Mouse (Mus musculus) embryo, embryonic 9.5 days (tissue): Measurements from ENCODE around the gene Thnsl2.

Experiments used
- DNase-seq: peaks from one replicate; pipeline ENCODE4 v3.0.0-alpha.2; 2017; ENCODE audit errors: extremely low spot score

Thnsl2 gene

DNA sequence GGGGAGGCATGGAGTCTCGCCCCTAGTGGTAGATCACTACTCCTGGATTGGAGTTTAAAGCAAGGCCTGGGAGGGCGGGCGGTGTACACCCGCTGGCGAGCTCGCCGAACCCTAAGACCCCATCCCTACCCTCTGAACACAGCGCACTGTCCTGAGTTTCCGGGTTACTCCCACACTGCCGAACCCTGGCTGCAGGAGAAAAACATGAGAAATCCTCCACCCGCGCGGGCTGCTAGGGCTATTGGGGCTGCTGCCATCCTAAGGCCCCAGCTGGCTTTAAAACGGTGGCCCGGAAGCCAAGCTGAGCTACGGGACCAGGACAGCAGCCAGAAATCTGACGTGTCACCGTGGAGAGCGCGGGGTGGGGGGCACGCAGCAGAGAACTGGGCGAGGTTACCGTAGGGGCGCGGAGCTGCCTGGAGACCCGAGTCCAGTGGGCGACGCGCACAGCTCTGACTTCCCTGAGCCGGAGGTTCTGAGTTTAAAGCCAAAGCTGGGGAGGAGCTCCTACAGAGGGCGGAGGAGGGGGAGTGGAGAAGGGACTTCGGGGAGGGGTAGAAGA is at the start of gene Thnsl2:
Thnsl2 (minus strand) TSS at position 546 of the 562 bp plus-strand sequence.
- peak; percentile 74 for DNase-seq

DNA sequence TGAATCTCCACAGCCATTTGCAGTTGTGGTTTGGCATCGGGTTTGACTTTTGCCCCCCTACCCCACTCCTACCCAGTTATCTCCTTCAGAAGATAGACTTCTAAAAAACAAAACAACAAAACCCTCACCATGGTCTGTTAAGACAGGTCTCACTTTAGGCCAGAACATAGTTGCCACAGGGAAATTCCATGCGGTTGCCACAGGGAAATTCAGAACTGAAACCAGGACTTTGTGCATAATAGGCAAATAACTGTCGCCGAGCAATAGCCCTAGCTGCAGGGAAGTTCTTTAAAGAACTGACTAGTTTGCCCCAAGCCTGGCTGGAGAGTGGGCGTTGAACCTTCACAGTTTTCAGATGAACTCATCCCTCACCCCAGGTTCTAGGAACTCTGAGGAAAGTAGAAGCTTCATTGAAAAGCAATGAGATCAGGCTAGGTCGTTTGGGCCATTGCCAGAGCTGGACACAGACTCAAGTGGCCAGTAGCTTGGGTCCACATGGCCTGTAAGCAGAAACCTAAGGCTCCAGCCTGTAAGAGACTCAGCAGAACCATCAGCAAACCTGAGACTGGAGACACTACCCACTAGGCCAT is 49.0 kb upstream of the Thnsl2 start:
- DNase-seq: no peak

GRCm38 (mm10) chr6:71190501-71190900 is 46.3 kb upstream of the Thnsl2 start:
- no peak for DNase-seq

DNA sequence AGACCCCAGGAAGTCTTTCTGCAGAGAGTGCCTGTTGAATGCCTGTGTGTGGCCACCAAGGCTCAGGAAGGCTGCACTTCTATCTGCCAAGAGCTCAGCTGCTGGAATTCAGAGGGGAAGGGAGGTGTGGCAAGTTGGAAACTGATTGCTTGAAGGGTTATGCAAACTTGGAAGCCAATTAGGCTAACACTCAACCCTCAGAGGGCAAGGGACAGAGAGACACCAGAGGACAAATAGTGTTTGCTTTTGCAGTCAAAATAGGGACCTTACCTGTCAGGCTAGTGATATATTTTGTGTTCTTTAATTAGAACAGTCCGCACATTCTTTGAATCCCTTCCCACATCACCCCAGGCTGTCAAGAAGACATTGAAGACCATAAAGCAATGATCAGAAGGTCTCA is 45.3 kb upstream of the Thnsl2 start:
- DNase-seq: peak; percentile 17

GRCm38 (mm10) chr6:71184941-71185604 is 40.8 kb upstream of the Thnsl2 start:
- no peak for DNase-seq

- DNase-seq: no peak
These were observed 36.4 kb upstream of the Thnsl2 start for GRCm38 (mm10) chr6:71180596-71180995.

- no peak for DNase-seq
These were observed 28.8 kb upstream of the Thnsl2 start for GRCm38 (mm10) chr6:71172812-71173580.

DNA sequence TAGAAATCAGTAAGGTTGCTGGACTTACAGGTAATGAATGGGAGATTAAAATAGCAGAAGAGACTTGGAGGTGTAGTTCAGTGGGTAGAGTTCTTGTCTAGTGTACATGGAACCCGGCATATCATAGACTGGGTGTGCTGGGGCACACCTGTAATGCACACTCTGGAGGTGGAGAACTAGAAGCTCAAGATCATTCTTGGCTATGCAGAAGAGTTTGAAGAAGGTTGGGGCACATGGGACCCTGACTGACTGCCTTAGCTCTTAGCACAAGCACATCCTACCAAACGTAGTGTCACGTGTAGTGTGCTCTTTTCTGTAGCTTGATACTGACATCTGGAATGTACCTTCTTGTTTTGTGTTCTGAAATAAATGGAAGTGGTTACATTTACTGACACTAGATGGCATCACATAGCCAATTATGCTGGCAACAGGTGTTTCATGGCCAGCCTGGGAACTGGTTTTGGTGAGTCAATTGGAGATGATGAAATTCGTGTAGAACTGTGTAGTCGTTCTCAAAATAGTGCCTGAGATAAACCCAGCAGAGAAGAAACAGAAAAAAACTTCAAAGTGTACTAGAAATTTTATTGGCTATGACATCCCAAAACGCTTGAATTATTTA is 22.4 kb upstream of the Thnsl2 start:
- DNase-seq: no peak

DNA sequence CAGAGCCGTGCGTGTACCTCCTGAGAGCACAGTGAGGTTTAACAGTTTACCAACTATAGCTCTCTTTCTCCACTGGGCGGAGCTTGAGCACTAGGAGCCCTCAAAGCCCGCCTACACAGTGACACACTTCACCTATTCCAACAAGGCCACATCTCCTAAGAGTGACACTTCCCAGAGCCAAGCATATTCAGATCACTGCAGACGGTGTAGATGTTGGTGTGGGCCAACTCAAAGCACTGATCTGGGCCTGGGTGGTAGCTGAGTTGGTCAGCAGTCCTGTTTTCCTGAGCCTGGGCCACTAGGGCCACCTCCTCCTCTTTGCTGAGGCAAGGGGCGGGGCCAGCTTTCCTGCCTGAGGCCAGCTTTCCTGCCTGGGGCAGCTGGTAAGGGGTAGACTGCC is 20.2 kb upstream of the Thnsl2 start:
- peak; percentile 20 for DNase-seq

DNA sequence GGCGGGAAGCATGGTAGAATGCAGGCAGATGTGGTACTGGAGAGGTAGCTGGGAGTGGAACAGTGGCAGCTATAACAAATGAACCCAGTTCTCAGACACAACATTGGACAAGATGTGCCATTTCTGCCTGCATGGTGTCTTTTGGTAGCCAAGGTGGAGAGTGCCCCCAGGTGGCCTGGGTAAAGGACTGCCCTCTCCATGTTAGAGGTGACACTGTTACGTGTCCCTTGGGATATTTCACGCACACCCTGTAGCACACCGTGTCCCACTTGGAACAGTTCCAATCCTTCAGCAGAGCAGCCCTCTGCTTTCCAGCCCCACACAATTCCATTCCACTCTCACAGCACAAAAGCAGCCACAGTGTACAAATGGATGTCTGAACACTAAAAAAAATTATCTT is 18.0 kb upstream of the Thnsl2 start:
- DNase-seq: no peak

DNA sequence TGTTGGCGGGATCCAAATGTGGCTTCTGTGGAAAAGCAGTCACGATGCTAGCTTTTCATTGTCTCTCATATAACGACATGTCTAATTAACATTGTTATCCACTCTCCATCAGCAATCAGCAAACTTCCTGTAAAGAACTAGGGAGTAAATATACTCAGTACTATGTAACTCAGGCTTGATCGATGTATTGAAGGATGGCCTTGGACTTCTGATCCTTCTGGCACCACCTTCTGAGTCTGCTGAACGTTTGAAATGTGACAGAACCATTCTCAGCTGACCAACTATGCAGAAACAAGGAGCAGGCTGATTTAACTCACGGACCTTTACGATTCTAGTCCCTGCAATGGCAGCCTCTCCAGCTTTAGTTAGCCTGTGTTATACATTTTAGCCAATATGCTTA is 17.1 kb upstream of the Thnsl2 start:
- no peak for DNase-seq

DNA sequence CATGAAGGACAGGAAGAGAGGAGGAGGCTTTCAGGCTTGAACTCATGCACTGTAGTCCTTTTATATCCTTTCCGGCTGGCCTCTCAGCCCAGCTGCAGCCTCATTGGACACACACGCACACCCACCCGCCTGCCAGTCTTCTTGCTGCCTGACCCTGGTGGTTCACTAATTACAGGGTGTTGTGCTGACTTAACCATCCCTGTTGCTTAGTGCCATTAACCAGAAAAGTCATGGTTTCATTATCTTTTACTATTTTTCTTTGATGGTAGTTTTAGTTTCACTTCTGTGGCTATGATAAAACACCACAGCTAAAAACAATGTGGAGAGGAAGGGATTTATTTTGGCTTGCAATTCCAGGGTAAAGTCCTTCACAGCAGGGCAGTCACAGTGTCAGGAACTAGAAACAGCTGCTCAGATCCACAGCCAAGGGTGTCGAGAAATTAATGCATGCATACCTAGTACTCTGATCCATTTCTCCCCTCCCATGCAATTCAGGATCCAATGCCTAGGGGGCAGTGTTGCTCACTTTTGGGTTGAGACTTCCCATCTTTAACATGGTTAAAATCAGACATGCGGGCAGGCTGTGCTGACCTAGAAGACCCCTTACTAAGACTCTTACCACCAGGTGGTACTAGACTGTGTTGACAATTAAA is 12.6 kb upstream of the Thnsl2 start:
- peak; percentile 46 for DNase-seq

GRCm38 (mm10) chr6:71154861-71155260 is 10.6 kb upstream of the Thnsl2 start:
- DNase-seq: no peak

DNA sequence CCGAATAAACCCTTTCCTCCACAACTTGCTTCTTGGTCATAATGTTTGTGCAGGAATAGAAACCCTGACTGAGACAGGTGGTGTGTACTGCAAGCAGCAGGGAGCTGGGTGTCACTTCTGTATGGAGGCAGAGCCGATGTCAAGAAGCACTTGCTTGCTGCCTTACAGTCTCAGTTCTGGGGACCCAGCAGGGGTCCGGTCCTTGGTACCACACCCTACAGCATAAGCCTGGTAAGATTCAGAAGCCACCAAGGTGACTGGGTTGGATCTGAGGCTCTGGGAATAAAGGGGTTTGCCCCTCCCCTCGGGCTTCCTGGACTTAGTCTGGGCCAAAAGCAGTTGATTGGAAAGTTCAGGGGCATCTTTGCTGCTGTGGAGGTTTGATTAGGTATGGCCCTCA is 9.2 kb upstream of the Thnsl2 start:
- no peak for DNase-seq

DNA sequence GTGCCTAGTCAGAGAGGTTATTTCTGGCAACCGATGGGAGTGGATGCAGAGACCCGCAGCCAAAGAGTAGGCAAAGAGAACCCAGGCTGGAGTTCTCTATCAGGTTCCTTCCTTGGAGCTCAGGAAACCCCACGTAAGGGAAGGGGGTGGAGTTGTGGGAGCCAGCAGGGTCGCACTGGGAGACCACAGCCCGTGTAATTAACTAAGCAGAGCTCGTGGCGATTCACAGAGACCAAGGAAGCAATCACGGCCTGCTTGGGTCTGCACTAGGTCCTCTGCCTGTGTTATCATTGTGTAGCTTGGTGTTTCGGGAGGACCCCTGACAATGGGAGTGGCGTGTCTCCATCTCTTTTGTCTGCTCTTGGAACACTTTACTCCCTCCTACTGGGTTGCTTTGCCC is 6.9 kb upstream of the Thnsl2 start:
- DNase-seq: no peak

- peak; percentile 65 for DNase-seq
These were observed 5.3 kb upstream of the Thnsl2 start for GRCm38 (mm10) chr6:71149534-71149933.

GRCm38 (mm10) chr6:71148336-71148735 is 4.1 kb upstream of the Thnsl2 start:
- DNase-seq: no peak

DNA sequence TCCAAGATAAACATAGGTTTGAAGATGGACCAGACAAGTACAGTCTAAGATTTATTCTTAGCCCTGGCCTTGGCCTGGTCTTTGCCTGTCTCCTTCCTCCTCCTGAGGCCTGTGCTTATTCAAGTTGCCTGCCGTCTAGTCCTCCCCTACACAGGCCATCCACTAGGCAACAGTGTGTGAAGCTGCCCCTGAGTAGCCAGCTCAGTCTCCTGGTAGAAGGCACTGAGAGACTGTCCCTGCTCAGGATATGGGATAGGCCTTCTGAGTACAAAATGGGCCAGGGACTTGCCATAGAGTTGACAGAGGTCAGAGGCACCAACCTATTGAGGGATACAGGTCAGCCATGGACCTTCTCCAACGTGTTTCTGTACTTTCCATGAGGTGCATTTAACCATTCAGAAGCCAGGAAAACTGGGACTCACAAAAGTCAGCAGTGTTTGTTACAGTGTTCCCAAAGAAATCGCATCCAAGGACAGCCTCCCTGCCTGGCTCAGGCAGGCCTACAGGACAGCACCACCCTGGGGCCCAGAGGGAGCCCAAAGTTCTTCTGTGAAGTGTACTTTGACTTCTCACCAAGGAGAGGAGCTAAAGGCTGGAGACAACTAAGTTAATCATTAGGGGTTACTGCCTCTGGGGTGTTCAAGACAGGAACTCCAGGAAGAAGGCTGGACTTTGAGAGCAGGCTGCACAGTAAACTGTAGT is 1.2 kb upstream of the Thnsl2 start:
- DNase-seq: no peak

DNA sequence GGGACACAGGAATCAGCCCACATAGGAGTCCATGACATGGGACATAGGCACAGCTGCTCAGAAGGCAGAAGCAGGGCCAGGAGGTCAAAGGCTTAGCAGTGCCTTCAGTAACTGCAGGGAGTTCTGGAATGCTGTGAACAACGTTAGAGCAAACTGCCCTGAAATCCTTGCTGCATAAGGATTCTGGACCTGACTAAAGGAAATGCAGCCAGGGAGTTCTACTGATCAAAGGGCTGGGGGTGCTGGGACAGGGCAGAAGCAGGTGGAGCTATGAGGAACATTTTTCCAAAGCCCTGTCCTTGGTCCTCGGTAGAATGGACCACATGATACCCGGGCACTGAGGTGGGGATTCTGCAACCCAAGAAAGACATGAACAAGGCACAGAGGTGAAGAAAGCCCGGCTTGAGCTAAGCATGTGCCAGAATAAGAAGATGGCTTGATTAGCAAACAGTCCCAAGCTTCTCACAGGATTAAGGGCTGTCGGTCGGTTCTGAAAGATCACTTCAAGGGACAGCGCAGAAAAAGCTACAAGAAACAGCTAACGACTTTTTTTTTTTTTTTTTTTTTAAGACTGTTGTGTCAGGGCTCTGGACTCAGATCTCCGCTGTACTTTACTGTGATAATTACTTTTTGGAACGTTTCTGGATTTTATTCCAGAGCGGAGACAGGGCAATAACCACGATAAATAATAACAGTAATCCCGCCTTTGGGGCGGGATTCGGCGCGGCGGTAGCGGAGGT is 915 bp downstream of the Thnsl2 start:
- peak; percentile 14 for DNase-seq

GRCm38 (mm10) chr6:71135031-71135430 is 9.2 kb downstream of the Thnsl2 start:
- DNase-seq: no peak
